12 mouse cellular contexts compared by ENCODE assay signal in genomic region chr1:57918567-57918966, GRCm38 (mm10).
"Had no signal": no experiment of that assay in that cellular context is flagged by ENCODE, and none has a peak within 500 bp of the region (broad histone marks: within the 10 kb centered on the region; RNA-seq: fewer than 3 reads in every experiment).

No protein-coding gene starts in this region.

- DNase-seq: retina, postnatal 1 day; right cerebral cortex, postnatal 4 days; spleen, adult 18-20 months; thymus, adult 18-20 months; thymus, postnatal 14 days had no signal

- H3K9me3 ChIP-seq: limb, embryonic 15.5 days; liver, embryonic 12.5 days; midbrain, embryonic 12.5 days; neural tube, embryonic 13.5 days had no signal

- H3K36me3 ChIP-seq: liver, embryonic 12.5 days had no signal

- H3K4me3 ChIP-seq: left cerebral cortex, adult 2 months; limb, embryonic 15.5 days; liver, embryonic 12.5 days; midbrain, embryonic 12.5 days; neural tube, embryonic 13.5 days had no signal

- H3K4me2 ChIP-seq: limb, embryonic 15.5 days; liver, embryonic 12.5 days; midbrain, embryonic 12.5 days; neural tube, embryonic 13.5 days had no signal

- H3K9ac ChIP-seq: limb, embryonic 15.5 days; liver, embryonic 12.5 days; midbrain, embryonic 12.5 days; neural tube, embryonic 13.5 days had no signal

- H3K4me1 ChIP-seq: limb, embryonic 15.5 days; liver, embryonic 12.5 days; midbrain, embryonic 12.5 days; neural tube, embryonic 13.5 days had no signal

- H3K27ac ChIP-seq: kidney, postnatal 0 days; left cerebral cortex, adult 2 months; limb, embryonic 15.5 days; liver, embryonic 12.5 days; midbrain, embryonic 12.5 days; neural tube, embryonic 13.5 days had no signal

- H3K27me3 ChIP-seq: limb, embryonic 15.5 days; liver, embryonic 12.5 days; midbrain, embryonic 12.5 days; neural tube, embryonic 13.5 days had no signal

- ATAC-seq: liver, embryonic 12.5 days; midbrain, embryonic 16.5 days had no signal
